Mouse (Mus musculus): ENCODE data around the gene Lpar3.

Lpar3 gene

GRCm38 (mm10) chr3:146260845-146261244, 40.1 kb downstream of the Lpar3 start:
- DNase-seq (ENCODE audit: low read depth): no peak

GRCm38 (mm10) chr3:146262536-146262935, 41.8 kb downstream of the Lpar3 start:
- DNase-seq (ENCODE audit: low read depth): no peak

- no peak for DNase-seq (ENCODE audit: low read depth)
These were observed 43.4 kb downstream of the Lpar3 start for GRCm38 (mm10) chr3:146264146-146264545.

GRCm38 (mm10) chr3:146265545-146266130, 44.9 kb downstream of the Lpar3 start:
- DNase-seq (ENCODE audit: low read depth): no peak

GRCm38 (mm10) chr3:146268024-146268801, 47.5 kb downstream of the Lpar3 start:
- DNase-seq (ENCODE audit: low read depth): no peak

GRCm38 (mm10) chr3:146274503-146274902, 53.7 kb downstream of the Lpar3 start:
- DNase-seq (ENCODE audit: low read depth): no peak

GRCm38 (mm10) chr3:146275360-146276025, 54.7 kb downstream of the Lpar3 start:
- DNase-seq (ENCODE audit: low read depth): peak; percentile 11

- DNase-seq (ENCODE audit: low read depth): no peak
These were observed 55.3 kb downstream of the Lpar3 start for GRCm38 (mm10) chr3:146276026-146276409.

- DNase-seq (ENCODE audit: low read depth): no peak
These were observed 56.2 kb downstream of the Lpar3 start for GRCm38 (mm10) chr3:146276991-146277390.

GRCm38 (mm10) chr3:146277456-146277855, 56.7 kb downstream of the Lpar3 start:
- DNase-seq (ENCODE audit: low read depth): peak; percentile 29

- no peak for DNase-seq (ENCODE audit: low read depth)
These were observed 57.7 kb downstream of the Lpar3 start for GRCm38 (mm10) chr3:146278195-146279140.

- DNase-seq (ENCODE audit: low read depth): no peak
These were observed 63.1 kb downstream of the Lpar3 start for GRCm38 (mm10) chr3:146283732-146284361.

GRCm38 (mm10) chr3:146286118-146286517, 65.4 kb downstream of the Lpar3 start:
- DNase-seq (ENCODE audit: low read depth): no peak

- DNase-seq (ENCODE audit: low read depth): no peak
These were observed 71.2 kb downstream of the Lpar3 start for GRCm38 (mm10) chr3:146291928-146292327.

- DNase-seq (ENCODE audit: low read depth): no peak
These were observed 71.8 kb downstream of the Lpar3 start for GRCm38 (mm10) chr3:146292515-146292914.

GRCm38 (mm10) chr3:146302451-146302850, 81.7 kb downstream of the Lpar3 start:
- DNase-seq (ENCODE audit: low read depth): no peak

GRCm38 (mm10) chr3:146303194-146303593, 82.4 kb downstream of the Lpar3 start:
- DNase-seq (ENCODE audit: low read depth): no peak

- DNase-seq (ENCODE audit: low read depth): no peak
These were observed 84.0 kb downstream of the Lpar3 start for GRCm38 (mm10) chr3:146304556-146305405.

GRCm38 (mm10) chr3:146307341-146307740, 86.6 kb downstream of the Lpar3 start:
- DNase-seq (ENCODE audit: low read depth): no peak

- no peak for DNase-seq (ENCODE audit: low read depth)
These were observed 87.1 kb downstream of the Lpar3 start for GRCm38 (mm10) chr3:146307886-146308285.

GRCm38 (mm10) chr3:146309586-146309985, 88.8 kb downstream of the Lpar3 start:
- DNase-seq (ENCODE audit: low read depth): no peak

All from induced T-regulatory cell, adult 2 months (primary cell).